Mouse (Mus musculus): ENCODE data around the gene Olfr1448.
"Not testable (repeated sequence)": the region's sequence is repeated elsewhere in the genome, so short reads cannot be mapped to it uniquely, and the experiment has no call there.

The Olfr1448 gene

GRCm38 (mm10) chr19:12924319-12924718, at the start of gene Olfr1448:
TSS of gene Olfr1448 (minus strand) at chr19:12924419.
- DNase-seq (ENCODE audit: low spot score), result no peak

GRCm38 (mm10) chr19:12970082-12970481, 45.9 kb upstream of the Olfr1448 start:
- not testable (repeated sequence) for DNase-seq (ENCODE audit: low spot score)

GRCm38 (mm10) chr19:12949958-12950357, 25.7 kb upstream of the Olfr1448 start, which contains the start of gene Olfr1450:
TSS of gene Olfr1450 (plus strand) at chr19:12950258.
- no peak for DNase-seq (ENCODE audit: low spot score)

- no peak for DNase-seq (ENCODE audit: low spot score)
Measured at GRCm38 (mm10) chr19:12930540-12930939, 6.3 kb upstream of the Olfr1448 start, which contains the start of gene Olfr1449. TSS of gene Olfr1449 (plus strand) at chr19:12930840.

GRCm38 (mm10) chr19:12903643-12904042, 20.6 kb downstream of the Olfr1448 start, which contains the start of gene Olfr1447:
TSS of gene Olfr1447 (minus strand) at chr19:12903743.
- no peak for DNase-seq (ENCODE audit: low spot score)

GRCm38 (mm10) chr19:12893424-12893823, 30.8 kb downstream of the Olfr1448 start, which contains the start of gene Olfr1446:
TSS of gene Olfr1446 (minus strand) at chr19:12893524.
- no peak for DNase-seq (ENCODE audit: low spot score)

GRCm38 (mm10) chr19:12883555-12883954, 40.7 kb downstream of the Olfr1448 start, which contains the start of gene Olfr1445:
TSS of gene Olfr1445 (plus strand) at chr19:12883855.
- DNase-seq (ENCODE audit: low spot score), result no peak

All from urinary bladder, postnatal 14 days (tissue).